Mouse (Mus musculus): Measurements from ENCODE around the gene Abcb8. TPM values are rescaled to one million over a fixed set of nuclear protein-coding genes. Genes with fewer than 3 reads are reported as not detected.
A peak's percentile ranks its signal among the peaks of the same experiment; 100 is the strongest.

The Abcb8 gene
- polyA plus RNA-seq, 1 experiment from 2014 or later = 54.5 TPM

GRCm38 (mm10) chr5:24352251-24352859, 41.1 kb upstream of the Abcb8 start:
- Histone ChIP-seq H3K4me1 (replicated peaks) (peaks cover 77% of the 10 kb centered on the region), H3K27ac (peak overlapping the region; percentile 92), H3K27me3 (ENCODE audit: insufficient read depth, poor library complexity, severe bottlenecking) (peaks cover 66% of the 10 kb centered on the region), H3K9me3 (no peaks in the 10 kb centered on the region), H3K36me3 (no peaks in the 10 kb centered on the region), H3K4me3 (peak overlapping the region; percentile 78)
- WGBS = under 1% methylated on average over 24 of the region's 24 CpGs
- peak; percentile 86 for DNase-seq (ENCODE audit: low spot score)

GRCm38 (mm10) chr5:24353327-24353726, 40.1 kb upstream of the Abcb8 start:
- H3K9me3 ChIP-seq = no peaks in the 10 kb centered on the region
- peaks cover 67% of the 10 kb centered on the region for H3K4me1 ChIP-seq (replicated peaks)
- peak overlapping the region; percentile 78 for H3K4me3 ChIP-seq
- H3K27me3 ChIP-seq (ENCODE audit: insufficient read depth, poor library complexity, severe bottlenecking) = peaks cover 57% of the 10 kb centered on the region
- peak overlapping the region; percentile 92 for H3K27ac ChIP-seq
- WGBS = 29% methylated on average over 4 of the region's 4 CpGs
- no peaks in the 10 kb centered on the region for H3K36me3 ChIP-seq
- no peak for DNase-seq (ENCODE audit: low spot score)

- DNase-seq (ENCODE audit: low spot score) = no peak
- peaks cover 36% of the 10 kb centered on the region for H3K4me1 ChIP-seq (replicated peaks)
- no peaks in the 10 kb centered on the region for H3K9me3 ChIP-seq
- 62% methylated on average over 4 of the region's 4 CpGs for WGBS
- H3K4me3 ChIP-seq = no peak overlapping the region
- no peaks in the 10 kb centered on the region for H3K36me3 ChIP-seq
- H3K27ac ChIP-seq = no peak overlapping the region
- H3K27me3 ChIP-seq (ENCODE audit: insufficient read depth, poor library complexity, severe bottlenecking) = peaks cover 27% of the 10 kb centered on the region
Measured at GRCm38 (mm10) chr5:24356764-24357163, 36.7 kb upstream of the Abcb8 start.

GRCm38 (mm10) chr5:24357461-24357860, 36.0 kb upstream of the Abcb8 start:
- Histone ChIP-seq H3K27me3 (ENCODE audit: insufficient read depth, poor library complexity, severe bottlenecking) (peaks cover 24% of the 10 kb centered on the region), H3K9me3 (no peaks in the 10 kb centered on the region), H3K4me1 (replicated peaks) (peaks cover 29% of the 10 kb centered on the region), H3K4me3 (no peak overlapping the region), H3K27ac (no peak overlapping the region), H3K36me3 (no peaks in the 10 kb centered on the region)
- 20% methylated on average over 7 of the region's 7 CpGs for WGBS
- peak; percentile 87 for DNase-seq (ENCODE audit: low spot score)

- no peak overlapping the region for H3K4me3 ChIP-seq
- DNase-seq (ENCODE audit: low spot score) = peak; percentile 87
- H3K36me3 ChIP-seq = no peaks in the 10 kb centered on the region
- H3K27me3 ChIP-seq (ENCODE audit: insufficient read depth, poor library complexity, severe bottlenecking) = no peaks in the 10 kb centered on the region
- H3K9me3 ChIP-seq = no peaks in the 10 kb centered on the region
- peak overlapping the region; percentile 40; the same call in 1 of the 2 replicates for H3K27ac ChIP-seq
- under 1% methylated on average over 7 of the region's 7 CpGs for WGBS
- peaks cover 18% of the 10 kb centered on the region for H3K4me1 ChIP-seq (replicated peaks)
Measured at GRCm38 (mm10) chr5:24360792-24361454, 32.5 kb upstream of the Abcb8 start.

- no peaks in the 10 kb centered on the region for H3K36me3 ChIP-seq
- peaks cover 26% of the 10 kb centered on the region for H3K4me1 ChIP-seq (replicated peaks)
- no peak overlapping the region for H3K4me3 ChIP-seq
- H3K27ac ChIP-seq = peak overlapping the region; percentile 51; the same call in 1 of the 2 replicates
- H3K9me3 ChIP-seq = no peaks in the 10 kb centered on the region
- H3K27me3 ChIP-seq (ENCODE audit: insufficient read depth, poor library complexity, severe bottlenecking) = no peaks in the 10 kb centered on the region
- no peak for DNase-seq (ENCODE audit: low spot score)
- 79% methylated on average over 2 of the region's 2 CpGs for WGBS
Measured at GRCm38 (mm10) chr5:24363467-24363866, 30.0 kb upstream of the Abcb8 start.

GRCm38 (mm10) chr5:24364061-24364460, 29.4 kb upstream of the Abcb8 start:
- Histone ChIP-seq H3K9me3 (no peaks in the 10 kb centered on the region), H3K27me3 (ENCODE audit: insufficient read depth, poor library complexity, severe bottlenecking) (no peaks in the 10 kb centered on the region), H3K36me3 (no peaks in the 10 kb centered on the region), H3K27ac (peak overlapping the region; percentile 51), H3K4me3 (no peak overlapping the region), H3K4me1 (replicated peaks) (peaks cover 30% of the 10 kb centered on the region)
- DNase-seq (ENCODE audit: low spot score) = no peak
- WGBS = 57% methylated on average over 3 of the region's 3 CpGs

GRCm38 (mm10) chr5:24364508-24364907, 29.0 kb upstream of the Abcb8 start, which contains the start of gene Nos3:
Gene Nos3, plus strand, starts transcription at chr5:24364810.
- H3K27ac ChIP-seq = peak within 1 kb of the TSS; percentile 51
- no peaks in the 10 kb centered on the region for H3K9me3 ChIP-seq
- H3K4me3 ChIP-seq = peak within 1 kb of the TSS; percentile 3; the same call in 1 of the 2 replicates
- no peaks in the 10 kb centered on the region for H3K36me3 ChIP-seq
- peaks cover 35% of the 10 kb centered on the region for H3K4me1 ChIP-seq (replicated peaks)
- 34% methylated on average over 12 of the region's 12 CpGs for WGBS
- H3K27me3 ChIP-seq (ENCODE audit: insufficient read depth, poor library complexity, severe bottlenecking) = no peaks in the 10 kb centered on the region
- peak; percentile 12 for DNase-seq (ENCODE audit: low spot score)

- no peaks in the 10 kb centered on the region for H3K27me3 ChIP-seq (ENCODE audit: insufficient read depth, poor library complexity, severe bottlenecking)
- H3K4me1 ChIP-seq (replicated peaks) = peaks cover 39% of the 10 kb centered on the region
- peak overlapping the region; percentile 51; the same call in 1 of the 2 replicates for H3K27ac ChIP-seq
- no peak for DNase-seq (ENCODE audit: low spot score)
- WGBS = 84% methylated on average over 10 of the region's 10 CpGs
- H3K9me3 ChIP-seq = no peaks in the 10 kb centered on the region
- H3K4me3 ChIP-seq = peak overlapping the region; percentile 3; the same call in 1 of the 2 replicates
- H3K36me3 ChIP-seq = no peaks in the 10 kb centered on the region
Measured at GRCm38 (mm10) chr5:24364963-24365362, 28.5 kb upstream of the Abcb8 start.

GRCm38 (mm10) chr5:24365528-24365927, 27.9 kb upstream of the Abcb8 start:
- Histone ChIP-seq H3K36me3 (no peaks in the 10 kb centered on the region), H3K9me3 (no peaks in the 10 kb centered on the region), H3K27me3 (ENCODE audit: insufficient read depth, poor library complexity, severe bottlenecking) (no peaks in the 10 kb centered on the region), H3K4me3 (0 out of 2 replicates have a peak overlapping the region, but pooled peaks have one; percentile 3), H3K27ac (no peak overlapping the region), H3K4me1 (replicated peaks) (peaks cover 40% of the 10 kb centered on the region)
- DNase-seq (ENCODE audit: low spot score) = no peak
- WGBS = 37% methylated on average over 5 of the region's 5 CpGs

- H3K27me3 ChIP-seq (ENCODE audit: insufficient read depth, poor library complexity, severe bottlenecking) = no peaks in the 10 kb centered on the region
- H3K9me3 ChIP-seq = no peaks in the 10 kb centered on the region
- no peaks in the 10 kb centered on the region for H3K36me3 ChIP-seq
- no peak overlapping the region for H3K4me3 ChIP-seq
- 87% methylated on average over 9 of the region's 9 CpGs for WGBS
- DNase-seq (ENCODE audit: low spot score) = no peak
- H3K27ac ChIP-seq = no peak overlapping the region
- peaks cover 39% of the 10 kb centered on the region for H3K4me1 ChIP-seq (replicated peaks)
Measured at GRCm38 (mm10) chr5:24366426-24366825, 27.0 kb upstream of the Abcb8 start.

- no peaks in the 10 kb centered on the region for H3K9me3 ChIP-seq
- no peak overlapping the region for H3K4me3 ChIP-seq
- peaks cover 27% of the 10 kb centered on the region for H3K4me1 ChIP-seq (replicated peaks)
- no peaks in the 10 kb centered on the region for H3K27me3 ChIP-seq (ENCODE audit: insufficient read depth, poor library complexity, severe bottlenecking)
- 83% methylated on average over 9 of the region's 9 CpGs for WGBS
- H3K27ac ChIP-seq = no peak overlapping the region; the same call in 1 of the 2 replicates
- no peaks in the 10 kb centered on the region for H3K36me3 ChIP-seq
- DNase-seq (ENCODE audit: low spot score) = no peak
Measured at GRCm38 (mm10) chr5:24369767-24370166, 23.7 kb upstream of the Abcb8 start.

- no peaks in the 10 kb centered on the region for H3K9me3 ChIP-seq
- no peak overlapping the region for H3K4me3 ChIP-seq
- H3K27me3 ChIP-seq (ENCODE audit: insufficient read depth, poor library complexity, severe bottlenecking) = no peaks in the 10 kb centered on the region
- no peak for DNase-seq (ENCODE audit: low spot score)
- WGBS = 76% methylated on average over 5 of the region's 5 CpGs
- no peaks in the 10 kb centered on the region for H3K36me3 ChIP-seq
- H3K27ac ChIP-seq = no peak overlapping the region
- H3K4me1 ChIP-seq (replicated peaks) = peaks cover 22% of the 10 kb centered on the region
Measured at GRCm38 (mm10) chr5:24373807-24374206, 19.7 kb upstream of the Abcb8 start.
